Mouse (Mus musculus): ENCODE data around the gene Zfp326. TPM values are rescaled to one million over a fixed set of nuclear protein-coding genes. Genes with fewer than 3 reads are reported as not detected.
"Not testable (repeated sequence)": the region's sequence is repeated elsewhere in the genome, so short reads cannot be mapped to it uniquely, and the experiment has no call there.

Gene Zfp326
- polyA plus RNA-seq, 1 experiment from 2014 or later = 37.7 TPM

DNA sequence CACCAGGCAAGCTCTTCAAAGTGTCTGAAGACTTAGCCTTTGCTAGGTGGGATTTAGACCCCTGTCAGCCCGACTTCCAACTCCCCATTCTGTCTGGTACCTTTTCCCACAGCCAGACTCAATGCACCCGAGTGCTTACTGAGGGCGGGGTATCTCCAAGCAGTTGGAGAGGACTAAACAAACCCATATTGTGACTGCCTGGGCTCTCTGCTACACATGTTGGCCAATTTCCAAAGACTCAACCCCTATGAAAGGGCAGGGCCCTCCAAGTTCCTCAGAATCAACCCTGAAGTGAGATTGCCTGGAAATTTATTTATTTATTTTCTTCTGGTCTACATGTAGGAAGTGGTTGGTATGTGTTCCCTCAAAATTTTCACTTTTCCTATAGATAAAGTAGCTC is 26.7 kb upstream of the Zfp326 start:
- DNase-seq (ENCODE audit: low spot score) = no peak
- WGBS = 74% methylated on average over 3 of the region's 3 CpGs
- Histone ChIP-seq H3K4me3 (no peak overlapping the region), H3K27ac (no peak overlapping the region), H3K27me3 (ENCODE audit: insufficient read depth, poor library complexity, severe bottlenecking) (peaks cover 17% of the 10 kb centered on the region; the same call in 1 of the 2 replicates), H3K36me3 (no peaks in the 10 kb centered on the region), H3K9me3 (no peaks in the 10 kb centered on the region), H3K4me1 (peaks cover 4% of the 10 kb centered on the region; the same call in 1 of the 2 replicates)

DNA sequence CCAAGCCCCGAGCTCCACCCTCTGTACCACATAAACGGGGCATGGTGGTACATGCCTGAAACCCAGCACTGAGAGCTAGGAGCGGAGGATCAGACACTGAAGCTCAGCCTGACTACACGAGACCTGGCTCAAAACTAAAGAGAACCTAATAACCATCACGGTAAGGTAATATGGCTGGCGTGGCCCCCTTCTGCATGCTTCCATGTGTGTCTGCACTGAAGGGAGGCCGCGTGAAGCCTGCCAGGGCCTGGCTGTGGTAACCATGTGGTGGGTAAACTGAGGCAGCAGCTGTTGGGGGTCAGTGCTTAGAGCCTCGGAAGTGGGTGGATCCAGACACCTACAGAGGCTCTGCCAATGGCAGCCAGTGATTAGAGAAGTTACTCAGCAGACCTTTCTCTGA is 23.1 kb upstream of the Zfp326 start:
- no peaks in the 10 kb centered on the region for H3K36me3 ChIP-seq

DNA sequence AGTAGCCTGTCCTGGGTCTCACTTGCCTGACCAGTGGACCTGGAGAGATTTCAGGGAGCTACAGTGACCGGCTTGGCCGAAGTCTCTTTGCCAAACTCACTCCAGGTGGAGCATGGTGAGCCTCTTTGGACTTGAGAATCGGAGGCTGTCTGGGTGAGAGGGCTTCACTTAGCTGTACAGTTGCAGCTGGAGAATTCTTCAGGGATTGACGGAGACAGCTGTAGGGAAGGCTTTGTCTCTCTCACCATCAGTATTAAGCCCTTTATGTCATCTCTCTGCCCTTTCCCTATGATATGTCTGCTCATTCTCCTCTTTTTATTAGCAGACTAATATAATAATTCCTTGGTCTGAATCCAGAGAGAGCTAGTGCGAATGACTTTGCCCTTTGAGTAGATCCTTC is 18.9 kb upstream of the Zfp326 start:
- Histone ChIP-seq H3K27me3 (ENCODE audit: insufficient read depth, poor library complexity, severe bottlenecking) (peaks cover 4% of the 10 kb centered on the region; the same call in 1 of the 2 replicates), H3K4me1 (peaks cover 21% of the 10 kb centered on the region; the same call in 1 of the 2 replicates), H3K27ac (no peak overlapping the region), H3K36me3 (no peaks in the 10 kb centered on the region), H3K9me3 (no peaks in the 10 kb centered on the region), H3K4me3 (no peak overlapping the region)
- DNase-seq (ENCODE audit: low spot score) = peak; percentile 45
- WGBS = 87% methylated on average over 5 of the region's 5 CpGs

More for the DNA sequence above, 23.1 kb upstream of the Zfp326 start:
- DNase-seq (ENCODE audit: low spot score) = no peak
- 77% methylated on average over 9 of the region's 9 CpGs for WGBS
- no peak overlapping the region for H3K27ac ChIP-seq
- H3K4me1 ChIP-seq = peaks cover 7% of the 10 kb centered on the region; the same call in 1 of the 2 replicates
- H3K9me3 ChIP-seq = no peaks in the 10 kb centered on the region
- peaks cover 14% of the 10 kb centered on the region; the same call in 1 of the 2 replicates for H3K27me3 ChIP-seq (ENCODE audit: insufficient read depth, poor library complexity, severe bottlenecking)
- H3K4me3 ChIP-seq = no peak overlapping the region

GRCm38 (mm10) chr5:105858754-105859694 is 17.3 kb upstream of the Zfp326 start:
- H3K9me3 ChIP-seq = no peaks in the 10 kb centered on the region
- H3K27me3 ChIP-seq (ENCODE audit: insufficient read depth, poor library complexity, severe bottlenecking) = no peaks in the 10 kb centered on the region
- WGBS = 57% methylated on average over 8 of the region's 8 CpGs
- DNase-seq (ENCODE audit: low spot score) = peak; percentile 69
- H3K4me1 ChIP-seq = peaks cover 21% of the 10 kb centered on the region; the same call in 1 of the 2 replicates
- H3K27ac ChIP-seq = peak overlapping the region; percentile 64; the same call in 1 of the 2 replicates
- H3K4me3 ChIP-seq = no peak overlapping the region
- H3K36me3 ChIP-seq = no peaks in the 10 kb centered on the region

GRCm38 (mm10) chr5:105859716-105860460 is 16.5 kb upstream of the Zfp326 start:
- H3K4me1 ChIP-seq = peaks cover 21% of the 10 kb centered on the region; the same call in 1 of the 2 replicates
- H3K4me3 ChIP-seq = no peak overlapping the region
- H3K36me3 ChIP-seq = no peaks in the 10 kb centered on the region
- H3K27ac ChIP-seq = peak overlapping the region; percentile 64; the same call in 1 of the 2 replicates
- H3K27me3 ChIP-seq (ENCODE audit: insufficient read depth, poor library complexity, severe bottlenecking) = no peaks in the 10 kb centered on the region
- DNase-seq (ENCODE audit: low spot score) = peak; percentile 60
- H3K9me3 ChIP-seq = no peaks in the 10 kb centered on the region
- 57% methylated on average over 11 of the region's 11 CpGs for WGBS

GRCm38 (mm10) chr5:105860461-105860835 is 15.9 kb upstream of the Zfp326 start:
- H3K9me3 ChIP-seq = no peaks in the 10 kb centered on the region
- no peak overlapping the region for H3K4me3 ChIP-seq
- no peaks in the 10 kb centered on the region for H3K36me3 ChIP-seq
- 82% methylated on average over 10 of the region's 10 CpGs for WGBS
- DNase-seq (ENCODE audit: low spot score) = peak; percentile 63
- H3K4me1 ChIP-seq = peaks cover 21% of the 10 kb centered on the region; the same call in 1 of the 2 replicates
- H3K27ac ChIP-seq = no peak overlapping the region
- no peaks in the 10 kb centered on the region for H3K27me3 ChIP-seq (ENCODE audit: insufficient read depth, poor library complexity, severe bottlenecking)

DNA sequence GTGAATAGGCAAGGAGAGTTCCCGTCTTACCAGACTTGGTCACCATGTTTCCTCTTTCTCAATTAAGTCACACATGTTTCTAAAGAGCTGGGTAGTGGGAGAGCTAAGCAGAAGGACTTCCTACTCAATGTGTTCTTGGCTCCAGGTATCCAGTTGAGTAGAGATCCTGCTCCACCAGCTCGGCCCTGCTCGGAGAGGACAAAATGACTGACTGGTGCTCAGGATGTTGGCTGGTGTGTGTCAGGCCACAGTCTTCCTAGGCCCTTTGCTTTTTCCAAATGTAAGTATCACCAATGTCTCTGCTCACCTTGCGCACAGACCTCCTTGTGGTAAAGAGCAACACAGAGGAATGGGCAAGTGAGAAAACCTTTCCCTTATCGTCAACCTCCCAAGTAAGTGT is 14.7 kb upstream of the Zfp326 start:
- 93% methylated on average over 5 of the region's 5 CpGs for WGBS
- Histone ChIP-seq H3K27ac (no peak overlapping the region), H3K4me3 (no peak overlapping the region), H3K4me1 (peaks cover 19% of the 10 kb centered on the region; the same call in 1 of the 2 replicates), H3K9me3 (no peaks in the 10 kb centered on the region), H3K36me3 (no peaks in the 10 kb centered on the region), H3K27me3 (ENCODE audit: insufficient read depth, poor library complexity, severe bottlenecking) (peaks cover 7% of the 10 kb centered on the region; the same call in 1 of the 2 replicates)
- DNase-seq (ENCODE audit: low spot score) = peak; percentile 46

- H3K4me1 ChIP-seq = peaks cover 12% of the 10 kb centered on the region; the same call in 1 of the 2 replicates
- not testable (repeated sequence) for H3K4me3 ChIP-seq, H3K27ac ChIP-seq, H3K9me3 ChIP-seq, H3K36me3 ChIP-seq
- DNase-seq (ENCODE audit: low spot score) = peak; percentile 62
- peaks cover 20% of the 10 kb centered on the region; the same call in 1 of the 2 replicates for H3K27me3 ChIP-seq (ENCODE audit: insufficient read depth, poor library complexity, severe bottlenecking)
- 45% methylated on average over 5 of the region's 5 CpGs for WGBS
Measured at GRCm38 (mm10) chr5:105865110-105865628, 11.2 kb upstream of the Zfp326 start.

DNA sequence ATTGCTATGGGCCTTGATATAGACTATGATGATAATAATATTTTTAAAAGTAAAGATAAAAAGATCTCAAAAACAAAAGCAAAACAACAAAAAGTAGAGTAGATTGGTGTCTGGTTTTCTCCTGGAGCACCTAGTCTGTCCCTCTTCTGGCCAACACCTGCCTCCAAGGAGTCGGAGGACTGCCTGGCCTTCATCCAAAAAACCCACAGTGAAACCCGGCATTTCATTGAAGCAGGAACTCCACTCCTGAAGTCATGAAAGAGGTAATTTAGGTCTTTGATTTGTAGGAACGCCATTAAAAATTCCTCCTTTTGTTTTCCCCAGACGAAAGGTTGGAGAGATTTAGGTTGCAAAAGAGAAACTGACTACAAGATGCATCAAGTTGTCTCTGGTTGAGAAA is 8.9 kb upstream of the Zfp326 start:
- Histone ChIP-seq H3K4me3 (no peak overlapping the region), H3K4me1 (peaks cover 9% of the 10 kb centered on the region; the same call in 1 of the 2 replicates), H3K9me3 (no peaks in the 10 kb centered on the region), H3K36me3 (no peaks in the 10 kb centered on the region), H3K27ac (no peak overlapping the region), H3K27me3 (ENCODE audit: insufficient read depth, poor library complexity, severe bottlenecking) (peaks cover 28% of the 10 kb centered on the region; the same call in 1 of the 2 replicates)
- DNase-seq (ENCODE audit: low spot score) = no peak
- 68% methylated on average over 4 of the region's 4 CpGs for WGBS

GRCm38 (mm10) chr5:105867841-105868447 is 8.4 kb upstream of the Zfp326 start:
- peaks cover 33% of the 10 kb centered on the region for H3K27me3 ChIP-seq (ENCODE audit: insufficient read depth, poor library complexity, severe bottlenecking)
- peak; percentile 63 for DNase-seq (ENCODE audit: low spot score)
- H3K9me3 ChIP-seq = no peaks in the 10 kb centered on the region
- H3K4me3 ChIP-seq = no peak overlapping the region
- 67% methylated on average over 16 of the region's 16 CpGs for WGBS
- H3K4me1 ChIP-seq = peaks cover 9% of the 10 kb centered on the region; the same call in 1 of the 2 replicates
- H3K36me3 ChIP-seq = no peaks in the 10 kb centered on the region
- no peak overlapping the region for H3K27ac ChIP-seq

- Histone ChIP-seq H3K36me3 (no peaks in the 10 kb centered on the region), H3K4me3 (no peak overlapping the region), H3K4me1 (peaks cover 9% of the 10 kb centered on the region; the same call in 1 of the 2 replicates), H3K9me3 (no peaks in the 10 kb centered on the region), H3K27me3 (ENCODE audit: insufficient read depth, poor library complexity, severe bottlenecking) (peaks cover 36% of the 10 kb centered on the region), H3K27ac (no peak overlapping the region)
- DNase-seq (ENCODE audit: low spot score) = peak; percentile 87
- WGBS = 32% methylated on average over 3 of the region's 3 CpGs
Measured at GRCm38 (mm10) chr5:105868593-105868992, 7.8 kb upstream of the Zfp326 start.

- DNase-seq (ENCODE audit: low spot score) = peak; percentile 52
- H3K36me3 ChIP-seq = no peaks in the 10 kb centered on the region
- peaks cover 36% of the 10 kb centered on the region for H3K27me3 ChIP-seq (ENCODE audit: insufficient read depth, poor library complexity, severe bottlenecking)
- H3K27ac ChIP-seq = no peak overlapping the region
- peaks cover 9% of the 10 kb centered on the region; the same call in 1 of the 2 replicates for H3K4me1 ChIP-seq
- H3K9me3 ChIP-seq = no peaks in the 10 kb centered on the region
- WGBS = 84% methylated on average over 7 of the region's 7 CpGs
- H3K4me3 ChIP-seq = no peak overlapping the region
Measured at GRCm38 (mm10) chr5:105869739-105870138, 6.6 kb upstream of the Zfp326 start.

Measured in heart, embryonic 10.5 days (tissue).